Mouse (Mus musculus): ENCODE measurements at regions not wholly inside any gene's neighbourhood (a gene's known extent, or its start where the extent isn't known, plus 50 kb on each side); places are given as distances from the start of the nearest gene placed in this dataset.

GRCm38 (mm10) chr17:79465666-79466065 lies 110.8 kb upstream of the Cdc42ep3 start:
- H3K9ac ChIP-seq (ENCODE audit: insufficient read depth, low read depth, low read length, poor library complexity, severe bottlenecking): no peak overlapping the region

GRCm38 (mm10) chr17:79471639-79472038 lies 116.7 kb upstream of the Cdc42ep3 start:
- Histone ChIP-seq H3K4me1 (ENCODE audit: control insufficient read depth in 2 of 2, insufficient read depth in 2 of 2, low read length in 2 of 2, poor library complexity in 1 of 2) (no peaks in the 10 kb centered on the region), H3K4me3 (ENCODE audit: insufficient read depth in 1 of 2, low read depth in 1 of 2, low read length in 2 of 2, poor library complexity in 1 of 2, severe bottlenecking in 1 of 2) (no peak overlapping the region), H3K9me3 (ENCODE audit: control insufficient read depth, insufficient read depth, low read depth, low read length) (no peaks in the 10 kb centered on the region), H3K27ac (ENCODE audit: insufficient read depth, low read depth, low read length, poor library complexity, severe bottlenecking) (no peak overlapping the region), H3K36me3 (ENCODE audit: control insufficient read depth, insufficient read depth, low read length, poor library complexity, severe bottlenecking) (no peaks in the 10 kb centered on the region), H3K9ac (ENCODE audit: insufficient read depth, low read depth, low read length, poor library complexity, severe bottlenecking) (no peak overlapping the region)
- TF ChIP-seq CHD2 (IDR thresholded peaks at IDR 0.05; ENCODE audit: low read depth, low read length) (no peak), MAFK (IDR thresholded peaks at IDR 0.05; ENCODE audit: insufficient read depth, low read depth, low read length) (no peak), HCFC1 (IDR thresholded peaks at IDR 0.05; ENCODE audit: borderline replicate concordance, insufficient read depth, low read length) (no peak), ZC3H11A (IDR thresholded peaks at IDR 0.05; ENCODE audit: borderline replicate concordance, low read depth, low read length) (no peak), ZNF384 (IDR thresholded peaks at IDR 0.05; ENCODE audit: low read depth, low read length) (no peak)
- DNase-seq (ENCODE audit: low read depth, low spot score): no peak
- in situ Hi-C loops (cut with MboI; ENCODE audit: low sequenced_read_pairs in 2 of 2, unreplicated experiment in 2 of 2): no loop called here

More at GRCm38 (mm10) chr17:79465666-79466065, 110.8 kb upstream of the Cdc42ep3 start:
- no peaks in the 10 kb centered on the region for H3K4me1 ChIP-seq (ENCODE audit: control insufficient read depth in 2 of 2, insufficient read depth in 2 of 2, low read length in 2 of 2, poor library complexity in 1 of 2)
- in situ Hi-C loops (cut with MboI; ENCODE audit: low sequenced_read_pairs in 2 of 2, unreplicated experiment in 2 of 2): no loop called here
- H3K9me3 ChIP-seq (ENCODE audit: control insufficient read depth, insufficient read depth, low read depth, low read length): no peaks in the 10 kb centered on the region
- no peak for DNase-seq (ENCODE audit: low read depth, low spot score)
- no peak overlapping the region for H3K4me3 ChIP-seq (ENCODE audit: insufficient read depth in 1 of 2, low read depth in 1 of 2, low read length in 2 of 2, poor library complexity in 1 of 2, severe bottlenecking in 1 of 2)
- H3K36me3 ChIP-seq (ENCODE audit: control insufficient read depth, insufficient read depth, low read length, poor library complexity, severe bottlenecking): no peaks in the 10 kb centered on the region
- TF ChIP-seq CHD2 (IDR thresholded peaks at IDR 0.05; ENCODE audit: low read depth, low read length): no peak
- no peak for TF ChIP-seq ZNF384 (IDR thresholded peaks at IDR 0.05; ENCODE audit: low read depth, low read length)
- TF ChIP-seq MAFK (IDR thresholded peaks at IDR 0.05; ENCODE audit: insufficient read depth, low read depth, low read length): no peak
- H3K27ac ChIP-seq (ENCODE audit: insufficient read depth, low read depth, low read length, poor library complexity, severe bottlenecking): no peak overlapping the region

GRCm38 (mm10) chr17:79472106-79472995 lies 117.5 kb upstream of the Cdc42ep3 start:
- DNase-seq (ENCODE audit: low read depth, low spot score): no peak
- H3K9me3 ChIP-seq (ENCODE audit: control insufficient read depth, insufficient read depth, low read depth, low read length): no peaks in the 10 kb centered on the region
- in situ Hi-C loops (cut with MboI; ENCODE audit: low sequenced_read_pairs in 2 of 2, unreplicated experiment in 2 of 2): no loop called here
- no peak overlapping the region for H3K9ac ChIP-seq (ENCODE audit: insufficient read depth, low read depth, low read length, poor library complexity, severe bottlenecking)
- TF ChIP-seq ZNF384 (IDR thresholded peaks at IDR 0.05; ENCODE audit: low read depth, low read length): no peak
- no peak for TF ChIP-seq HCFC1 (IDR thresholded peaks at IDR 0.05; ENCODE audit: borderline replicate concordance, insufficient read depth, low read length)
- TF ChIP-seq MAFK (IDR thresholded peaks at IDR 0.05; ENCODE audit: insufficient read depth, low read depth, low read length): no peak
- no peak for TF ChIP-seq ZC3H11A (IDR thresholded peaks at IDR 0.05; ENCODE audit: borderline replicate concordance, low read depth, low read length)
- no peak for TF ChIP-seq CHD2 (IDR thresholded peaks at IDR 0.05; ENCODE audit: low read depth, low read length)
- H3K27ac ChIP-seq (ENCODE audit: insufficient read depth, low read depth, low read length, poor library complexity, severe bottlenecking): no peak overlapping the region
- no peak overlapping the region for H3K4me3 ChIP-seq (ENCODE audit: insufficient read depth in 1 of 2, low read depth in 1 of 2, low read length in 2 of 2, poor library complexity in 1 of 2, severe bottlenecking in 1 of 2)
- H3K36me3 ChIP-seq (ENCODE audit: control insufficient read depth, insufficient read depth, low read length, poor library complexity, severe bottlenecking): no peaks in the 10 kb centered on the region
- no peaks in the 10 kb centered on the region for H3K4me1 ChIP-seq (ENCODE audit: control insufficient read depth in 2 of 2, insufficient read depth in 2 of 2, low read length in 2 of 2, poor library complexity in 1 of 2)

GRCm38 (mm10) chr17:79476671-79477070 lies 121.8 kb upstream of the Cdc42ep3 start:
- Histone ChIP-seq H3K9me3 (ENCODE audit: control insufficient read depth, insufficient read depth, low read depth, low read length) (no peaks in the 10 kb centered on the region), H3K4me3 (ENCODE audit: insufficient read depth in 1 of 2, low read depth in 1 of 2, low read length in 2 of 2, poor library complexity in 1 of 2, severe bottlenecking in 1 of 2) (no peak overlapping the region), H3K4me1 (ENCODE audit: control insufficient read depth in 2 of 2, insufficient read depth in 2 of 2, low read length in 2 of 2, poor library complexity in 1 of 2) (no peaks in the 10 kb centered on the region), H3K9ac (ENCODE audit: insufficient read depth, low read depth, low read length, poor library complexity, severe bottlenecking) (no peak overlapping the region), H3K36me3 (ENCODE audit: control insufficient read depth, insufficient read depth, low read length, poor library complexity, severe bottlenecking) (no peaks in the 10 kb centered on the region), H3K27ac (ENCODE audit: insufficient read depth, low read depth, low read length, poor library complexity, severe bottlenecking) (no peak overlapping the region)
- no peak for DNase-seq (ENCODE audit: low read depth, low spot score)
- in situ Hi-C loops (cut with MboI; ENCODE audit: low sequenced_read_pairs in 2 of 2, unreplicated experiment in 2 of 2): no loop called here
- TF ChIP-seq HCFC1 (IDR thresholded peaks at IDR 0.05; ENCODE audit: borderline replicate concordance, insufficient read depth, low read length) (no peak), CHD2 (IDR thresholded peaks at IDR 0.05; ENCODE audit: low read depth, low read length) (no peak), ZC3H11A (IDR thresholded peaks at IDR 0.05; ENCODE audit: borderline replicate concordance, low read depth, low read length) (no peak), ZNF384 (IDR thresholded peaks at IDR 0.05; ENCODE audit: low read depth, low read length) (no peak), MAFK (IDR thresholded peaks at IDR 0.05; ENCODE audit: insufficient read depth, low read depth, low read length) (no peak)

Measured in ES-E14 (cell line).